Mouse (Mus musculus) kidney, adult 2 months (tissue): ENCODE data around the gene Degs1.

Experiments used
- CTCF ChIP-seq: fragments of 200-500 bp; conservative IDR thresholded peaks from 2 replicates; pipeline ENCODE4 v1.5.1; 2011; ENCODE audit warnings: low read depth, mild to moderate bottlenecking, control low read depth, low read length, moderate library complexity, mixed read lengths; ENCODE audit not compliant: insufficient read depth, insufficient read length
- POLR2A ChIP-seq: fragments of 200-500 bp; IDR thresholded peaks from one replicate; pipeline ENCODE4 v1.6.1; 2011; ENCODE audit warnings: low read depth, low read length, control low read depth

DNA sequence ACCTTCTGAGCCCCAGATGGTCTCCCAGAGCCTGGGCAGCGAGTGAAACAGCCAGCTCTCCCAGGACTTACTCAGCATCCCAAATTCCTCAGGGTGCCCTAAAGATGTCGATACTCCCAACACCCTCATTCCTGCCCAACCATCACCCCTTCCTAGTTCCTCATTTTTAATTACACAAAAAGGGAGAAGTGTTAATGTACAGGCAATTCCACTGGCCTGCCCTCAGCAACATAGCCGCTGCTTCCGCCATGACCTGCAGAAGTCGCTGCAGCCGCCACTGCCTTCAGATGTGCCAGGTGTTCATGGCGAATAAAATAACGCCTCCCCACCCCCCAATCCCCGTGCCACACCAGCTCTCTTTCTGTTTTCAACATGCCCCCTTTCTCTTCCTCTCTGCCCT is 56.3 kb downstream of the Degs1 start:
- no peak for TF ChIP-seq POLR2A
- TF ChIP-seq CTCF = no peak
